Mouse (Mus musculus) Patski (cell line): ENCODE measurements around the gene Bcas3. TPM values are rescaled to one million over a fixed set of nuclear protein-coding genes. Genes with fewer than 3 reads are reported as not detected.

Source experiments
- ATAC-seq: fragments of 100-300 bp; one replicate; pipeline ENCODE4 v1.8.0; 2021
- CTCF ChIA-PET: fragments of 350-600 bp; sonication (Branson Sonifier 250); formaldehyde crosslinking; loops from one replicate; lab custom pipeline; 2022; ENCODE audit warnings: inconsistent platforms; lab: Charles Lee
- POLR2A ChIA-PET: fragments of 350-600 bp; sonication (Branson Sonifier 250); formaldehyde crosslinking; loops from one replicate; lab custom pipeline; 2022; ENCODE audit warnings: antibody characterized with exemption, inconsistent platforms; lab: Charles Lee
- DNase-seq: peaks from one replicate; pipeline ENCODE4 v3.0.0-alpha.2; 2011; ENCODE audit warnings: low read depth, low spot score
- H3K27me3 ChIP-seq: fragments of 371-371 bp; one replicate; pipeline ENCODE4 v1.5.1; 2021
- CTCF ChIP-seq: fragments of 100-300 bp; IDR thresholded peaks from one replicate; pipeline ENCODE4 v1.5.1; 2021
- in situ Hi-C: fragments of 300-500 bp; cut with MboI; formaldehyde crosslinking; loops from 3 replicates; pipeline ENCODE4 v1.11.1; 2018; ENCODE audit warnings: low pct_unique_long_range_greater_than_20kb, mixed read lengths
- polyA plus RNA-seq: library from polyadenylated mRNA; unstranded; gene quantifications from one replicate; pipeline ENCODE4 v1.2.3, GENCODE M21; 2021

The Bcas3 gene
- polyA plus RNA-seq, 1 experiment from 2014 or later: 31.6 TPM

DNA sequence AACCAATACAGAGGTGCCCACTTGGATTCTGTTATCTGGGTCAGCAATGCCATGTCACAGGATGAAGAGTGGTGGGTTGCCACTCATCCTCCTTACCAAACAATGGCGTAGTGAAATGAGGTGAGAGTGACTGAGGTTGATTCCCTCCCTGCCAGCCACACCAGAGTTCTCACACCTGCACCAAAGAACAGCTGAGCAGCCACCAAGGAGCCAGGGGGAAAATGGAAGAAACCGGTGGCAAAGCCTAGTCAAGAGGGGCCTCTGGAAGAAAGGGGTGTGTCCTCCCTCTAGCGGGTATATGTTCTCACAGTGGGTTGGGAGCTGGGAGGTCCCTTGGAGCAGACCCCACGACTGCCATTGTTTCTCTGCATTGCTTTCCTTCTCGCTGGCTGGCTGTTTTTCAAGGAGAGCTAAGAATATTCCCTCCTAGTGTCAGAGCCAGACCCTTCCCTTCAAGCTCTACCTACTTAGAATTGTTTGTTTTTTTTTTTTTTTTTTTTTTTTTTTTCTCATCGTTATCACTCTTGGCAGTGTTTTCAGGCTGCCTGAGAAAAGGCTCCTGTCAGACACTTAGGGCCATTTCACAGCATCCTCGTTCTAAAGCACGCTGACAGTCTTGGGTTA is 335.0 kb downstream of the Bcas3 start:
- CTCF ChIA-PET: interaction anchor here (1.3 kb wide), 1 partner anchor 24 kb away, joined by 3 read pairs; no protein-coding TSS in a partner anchor

DNA sequence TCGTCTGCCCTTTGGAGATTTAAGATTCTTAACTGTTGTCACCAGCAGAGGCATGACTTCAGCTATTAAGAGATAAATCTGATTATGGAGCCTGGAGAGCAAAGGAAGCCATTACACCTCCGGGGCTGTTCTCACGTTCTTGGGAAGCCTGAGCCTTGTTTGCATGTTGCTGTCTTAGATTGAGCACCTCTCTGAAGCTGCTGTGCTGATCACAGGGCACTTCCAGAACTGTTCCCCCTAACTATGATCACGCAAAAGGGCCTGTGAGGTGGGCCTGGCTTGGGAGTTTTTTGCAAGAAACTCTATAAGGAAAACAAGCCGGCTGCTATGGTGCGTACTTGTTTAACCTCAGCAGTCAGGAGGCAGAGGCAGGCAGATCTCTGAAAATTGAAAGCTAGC is 335.5 kb downstream of the Bcas3 start:
- in situ Hi-C loops: no loop called here
- ChIA-PET POLR2A (no interaction called here), CTCF (interaction anchor here (1.3 kb wide), 1 partner anchor 25 kb away, joined by 3 read pairs; no protein-coding TSS in a partner anchor)
- no peak for TF ChIP-seq CTCF
- no peak for ATAC-seq
- no peaks in the 10 kb centered on the region for H3K27me3 ChIP-seq
- DNase-seq: no peak

More for the DNA sequence above, 335.0 kb downstream of the Bcas3 start:
- no peaks in the 10 kb centered on the region for H3K27me3 ChIP-seq
- DNase-seq: no peak
- ATAC-seq: no peak
- no peak for TF ChIP-seq CTCF
- in situ Hi-C loops: no loop called here
- POLR2A ChIA-PET: interaction anchor here (0.7 kb wide), 1 partner anchor 68 kb away, joined by 7 read pairs; no protein-coding TSS in a partner anchor

DNA sequence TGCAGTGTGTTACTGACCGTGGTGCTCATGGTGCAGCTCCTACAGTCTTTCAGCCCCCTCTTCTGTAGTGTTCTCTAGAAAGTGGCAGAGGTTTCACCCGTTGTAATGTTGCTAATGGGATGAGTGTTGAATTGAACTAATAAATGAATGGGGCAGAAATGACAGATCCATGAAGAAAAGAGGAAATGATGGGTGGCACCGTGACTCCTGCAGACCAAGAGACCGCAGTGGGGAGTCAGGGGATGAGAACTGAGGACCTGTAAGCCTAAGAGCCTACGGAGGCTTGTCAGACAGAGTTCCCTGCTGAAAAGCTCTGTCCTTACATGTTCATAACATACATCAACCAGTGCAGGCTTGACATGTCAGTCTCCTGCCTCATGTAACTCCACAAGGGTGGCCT is 336.3 kb downstream of the Bcas3 start:
- no peak for ATAC-seq
- in situ Hi-C loops: no loop called here
- CTCF ChIA-PET: no interaction called here
- TF ChIP-seq CTCF: no peak
- POLR2A ChIA-PET: no interaction called here
- no peaks in the 10 kb centered on the region for H3K27me3 ChIP-seq
- no peak for DNase-seq

DNA sequence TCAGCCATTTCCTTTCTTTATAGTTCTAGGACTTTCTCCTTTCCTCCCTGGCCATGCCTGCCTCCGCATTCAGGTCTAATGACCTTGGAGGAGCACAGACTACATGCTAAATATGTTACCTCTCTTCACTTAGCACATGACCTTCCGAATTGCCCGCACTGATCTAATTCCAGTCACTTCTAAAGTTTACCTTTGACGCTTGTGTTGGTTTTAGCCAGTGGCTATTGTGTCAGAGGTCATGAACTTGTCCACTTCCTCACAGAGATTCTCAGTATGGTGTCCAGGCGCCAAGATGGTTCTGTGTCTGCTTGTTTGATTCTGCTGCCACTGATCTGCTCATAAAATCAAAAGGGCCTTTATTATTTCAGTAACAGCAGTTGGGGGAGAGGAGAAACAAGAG is 338.3 kb downstream of the Bcas3 start:
- in situ Hi-C loops: no loop called here
- POLR2A ChIA-PET: interaction anchor here (0.6 kb wide), 1 partner anchor 604 kb away, joined by 4 read pairs; no protein-coding TSS in a partner anchor

DNA sequence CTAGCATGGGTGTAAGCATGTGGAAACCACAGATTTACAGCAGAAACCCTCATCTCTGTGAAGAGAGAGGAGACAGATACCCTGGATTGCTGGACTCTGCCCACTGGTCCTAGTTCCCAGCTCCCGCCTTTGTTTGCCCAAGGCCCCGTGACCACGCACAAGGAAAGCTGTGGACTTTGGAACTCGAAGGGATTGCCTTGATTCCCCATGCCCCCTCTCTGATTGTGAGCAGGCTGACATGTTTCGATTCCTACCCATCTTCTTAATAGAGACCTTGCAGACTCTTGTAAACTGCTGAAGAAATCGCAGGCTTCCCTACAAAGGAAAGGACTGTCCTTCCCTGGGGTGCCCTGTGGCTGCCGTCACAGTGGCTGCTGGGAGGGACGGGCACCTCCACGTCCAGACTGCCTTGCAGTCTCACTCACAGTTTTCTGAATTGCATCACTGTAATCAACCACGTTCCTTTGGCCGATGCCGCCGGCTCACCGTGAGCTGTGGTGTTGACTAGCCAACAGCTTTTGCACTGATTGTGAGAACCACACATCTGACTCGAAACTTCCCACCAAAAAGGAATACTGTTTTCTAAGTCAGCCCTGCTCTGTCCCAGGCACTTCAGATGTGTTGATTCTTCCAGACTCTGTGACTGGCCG is 342.8 kb downstream of the Bcas3 start:
- ChIA-PET POLR2A (interaction anchor here (1.0 kb wide), 1 partner anchor 40 kb away, joined by 3 read pairs; no protein-coding TSS in a partner anchor), CTCF (interaction anchor here (1.1 kb wide), 1 partner anchor 20 kb away, joined by 3 read pairs; no protein-coding TSS in a partner anchor)
- in situ Hi-C loops: no loop called here
- DNase-seq (peak; percentile 13), ATAC-seq (no peak)
- no peaks in the 10 kb centered on the region for H3K27me3 ChIP-seq
- TF ChIP-seq CTCF: no peak

More for the DNA sequence above, 338.3 kb downstream of the Bcas3 start:
- no peak for ATAC-seq
- DNase-seq: no peak
- CTCF ChIA-PET: interaction anchor here (0.9 to 1.1 kb wide), 2 partner anchors 12 to 20 kb away, joined by 3 read pairs; no protein-coding TSS in a partner anchor
- no peak for TF ChIP-seq CTCF
- H3K27me3 ChIP-seq: no peaks in the 10 kb centered on the region

DNA sequence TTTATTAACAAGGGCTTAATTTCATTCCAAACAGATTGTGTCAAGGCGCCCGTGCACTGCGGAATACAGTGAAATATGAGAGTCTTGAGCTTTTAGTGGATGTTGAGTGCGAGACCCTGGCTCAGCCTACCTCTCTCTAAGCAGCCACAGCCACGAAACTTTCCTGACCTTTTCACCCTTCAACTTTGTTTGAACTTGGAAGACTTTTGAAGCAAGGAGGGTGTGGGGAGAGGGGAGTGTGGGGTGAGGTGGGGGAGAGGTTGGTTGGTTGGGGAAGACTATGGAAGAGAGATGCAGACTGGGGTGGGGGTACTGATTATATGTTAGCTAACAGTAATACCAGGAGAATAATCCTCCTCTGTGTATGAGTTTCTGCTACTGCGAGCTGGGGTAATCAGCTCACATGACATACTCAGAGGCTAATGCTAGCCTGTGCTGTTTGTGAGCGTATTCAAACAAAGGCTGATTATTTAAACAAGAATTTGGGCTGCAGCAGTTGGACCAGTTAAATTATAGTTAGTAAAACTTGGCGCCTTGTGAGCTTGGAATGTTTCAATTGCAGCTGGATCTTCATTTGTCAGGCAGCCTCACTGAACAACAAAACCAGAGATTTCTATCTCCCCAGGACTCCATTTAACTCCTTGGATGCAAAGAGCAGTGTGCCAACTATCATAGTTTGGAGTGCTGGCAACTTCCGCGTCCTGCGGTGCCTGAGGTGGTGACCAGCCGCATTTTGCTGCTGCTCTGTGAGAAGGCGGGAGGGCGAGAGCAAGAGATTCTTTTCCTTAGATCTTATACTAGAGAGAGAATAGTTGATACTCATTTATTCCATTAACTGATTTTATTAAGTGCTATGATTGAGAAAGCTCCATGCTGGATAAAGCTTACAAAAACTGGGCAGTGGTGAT is 343.8 kb downstream of the Bcas3 start:
- no peaks in the 10 kb centered on the region for H3K27me3 ChIP-seq
- POLR2A ChIA-PET: interaction anchor here (1.2 kb wide), 1 partner anchor 11 kb away, joined by 3 read pairs; no protein-coding TSS in a partner anchor
- in situ Hi-C loops: no loop called here
- DNase-seq (peak; percentile 53), ATAC-seq (peak; percentile 39)
- CTCF ChIA-PET: interaction anchor here (1.1 to 1.3 kb wide), 2 partner anchors 15 to 21 kb away, joined by 3 read pairs; no protein-coding TSS in a partner anchor
- no peak for TF ChIP-seq CTCF

DNA sequence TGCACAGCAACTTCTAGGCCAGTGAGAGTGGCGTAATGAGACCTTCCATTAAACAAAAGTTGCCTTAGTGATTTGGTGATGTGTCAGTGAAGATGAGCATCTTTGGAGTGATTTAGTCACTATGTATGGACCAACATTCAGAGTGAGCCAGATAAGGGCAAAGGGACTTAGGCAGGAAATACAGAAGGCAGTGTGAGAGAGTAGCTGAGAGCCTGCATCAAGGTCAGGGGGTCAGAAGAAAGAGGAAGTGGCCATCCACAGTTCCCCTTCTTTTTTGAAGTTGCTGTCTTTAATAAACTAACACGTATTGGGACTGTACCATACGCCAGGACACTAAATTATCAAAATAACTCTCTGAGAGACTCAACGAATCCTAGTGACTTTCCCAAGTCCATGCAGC is 344.5 kb downstream of the Bcas3 start:
- ATAC-seq (no peak), DNase-seq (no peak)
- CTCF ChIA-PET: interaction anchor here (1.3 to 1.4 kb wide), 2 partner anchors 9 to 14 kb away, joined by 3 to 4 read pairs; no protein-coding TSS in a partner anchor
- POLR2A ChIA-PET: no interaction called here
- in situ Hi-C loops: no loop called here
- TF ChIP-seq CTCF: no peak
- no peaks in the 10 kb centered on the region for H3K27me3 ChIP-seq

DNA sequence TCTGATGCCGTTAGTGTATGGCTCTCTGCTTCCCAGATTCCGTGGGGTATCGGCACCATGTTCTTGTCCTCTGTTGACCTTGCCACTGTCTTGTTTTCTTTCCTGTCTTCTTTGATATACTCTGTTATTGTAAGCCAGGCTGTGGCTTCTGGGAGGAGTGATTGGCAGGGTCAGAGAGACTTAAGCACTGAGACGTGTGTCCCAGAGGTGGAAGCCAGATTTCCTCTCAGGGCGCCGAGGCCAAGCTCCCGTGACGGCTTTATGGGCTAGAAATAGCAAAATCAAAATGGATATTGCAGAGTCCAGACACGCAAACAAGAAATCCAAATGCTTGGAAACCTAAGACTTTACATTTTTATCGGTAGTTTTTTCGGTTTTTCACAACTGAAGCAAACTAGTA is 345.3 kb downstream of the Bcas3 start:
- H3K27me3 ChIP-seq: no peaks in the 10 kb centered on the region
- POLR2A ChIA-PET: no interaction called here
- CTCF ChIA-PET: interaction anchor here (1.4 kb wide), 1 partner anchor 9 kb away, joined by 4 read pairs; no protein-coding TSS in a partner anchor
- DNase-seq (no peak), ATAC-seq (no peak)
- in situ Hi-C loops: no loop called here
- TF ChIP-seq CTCF: no peak

DNA sequence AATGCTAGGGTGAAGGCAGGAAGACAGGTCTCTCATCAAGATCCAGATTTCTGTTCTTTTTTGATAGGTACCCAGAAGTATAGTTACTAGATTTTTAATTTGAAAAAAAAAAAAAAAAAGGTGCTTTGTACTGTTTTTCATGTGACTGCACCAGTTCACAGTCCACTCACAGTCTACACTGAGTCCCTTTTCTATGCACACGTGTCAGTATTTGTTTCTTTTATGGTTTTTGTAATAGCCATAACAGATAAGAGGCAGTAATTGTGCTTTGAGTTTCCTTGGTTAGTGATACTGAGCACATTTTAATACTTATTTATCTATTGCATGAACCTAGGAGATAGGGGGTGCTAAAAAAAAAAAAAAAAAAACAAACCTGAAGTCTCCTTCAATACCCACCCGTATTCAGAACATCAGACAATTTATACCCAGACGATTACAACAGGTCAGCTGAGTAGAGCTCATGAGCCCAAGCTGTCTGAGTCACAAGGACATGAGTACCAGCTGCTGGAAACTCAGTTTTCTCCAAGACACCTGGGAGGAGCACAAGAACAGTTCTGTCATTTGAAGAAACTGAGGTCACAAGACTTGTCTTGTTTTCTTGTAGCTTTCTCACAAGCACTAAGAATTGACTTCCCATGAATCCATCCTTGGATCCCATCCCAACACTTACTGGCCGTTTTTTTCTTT is 351.2 kb downstream of the Bcas3 start:
- in situ Hi-C loops: no loop called here

More for the DNA sequence above, 351.2 kb downstream of the Bcas3 start:
- POLR2A ChIA-PET: no interaction called here
- CTCF ChIA-PET: interaction anchor here (0.8 kb wide), 1 partner anchor 46 kb away, joined by 3 read pairs; no protein-coding TSS in a partner anchor
- no peaks in the 10 kb centered on the region for H3K27me3 ChIP-seq
- TF ChIP-seq CTCF: no peak
- no peak for ATAC-seq
- no peak for DNase-seq
